Mouse (Mus musculus): ENCODE data around the gene Pafah2.
"Not testable (repeated sequence)": the region's sequence is repeated elsewhere in the genome, so short reads cannot be mapped to it uniquely, and the experiment has no call there.

The Pafah2 gene

DNA sequence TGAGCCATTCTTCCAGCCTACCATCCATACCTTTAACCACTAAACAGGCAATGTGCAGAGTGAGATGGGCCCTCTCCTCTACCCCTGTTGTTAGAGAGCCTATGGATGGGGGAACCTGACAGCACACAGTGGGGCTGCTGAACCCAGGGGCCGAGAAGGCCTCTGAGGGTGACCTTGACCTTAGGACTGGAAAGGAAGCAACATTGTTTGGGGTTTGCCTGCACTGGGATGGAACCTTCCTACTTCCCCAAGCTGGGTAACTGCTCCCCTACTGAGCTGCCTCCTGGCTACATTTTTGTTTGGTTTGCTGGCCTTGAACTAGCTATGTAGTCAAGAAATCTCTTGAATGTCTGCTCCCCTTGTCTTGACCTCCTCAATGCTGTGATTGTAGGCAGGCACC, 21.8 kb upstream of the Pafah2 start:
- DNase-seq, result no peak

DNA sequence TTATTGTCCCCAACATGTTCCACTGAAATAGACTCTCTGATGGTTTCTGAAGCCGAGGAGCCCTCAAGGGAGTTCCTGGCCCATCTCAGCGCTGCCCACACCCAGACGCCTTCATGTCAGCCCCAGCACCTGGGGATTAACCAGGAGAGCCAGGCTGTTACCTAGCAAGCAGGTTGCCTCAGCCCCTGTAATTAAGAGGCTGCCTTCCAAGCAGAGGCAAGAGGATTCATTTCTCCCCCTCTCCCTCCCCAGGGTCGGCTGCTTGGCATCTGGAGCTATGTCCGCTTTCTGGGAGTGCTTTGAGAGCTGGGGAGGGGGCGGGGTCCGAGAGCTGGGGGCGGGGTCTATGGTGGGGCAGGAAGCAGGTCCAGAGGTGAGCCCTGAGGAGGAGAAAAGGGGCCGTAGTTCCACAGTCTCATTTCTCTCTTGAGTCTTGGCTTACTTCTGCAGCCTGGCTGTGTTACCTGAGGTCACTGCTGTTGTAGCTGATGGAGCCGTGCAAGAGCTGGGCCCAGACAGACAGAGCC, 18.0 kb upstream of the Pafah2 start:
- DNase-seq, result no peak

DNA sequence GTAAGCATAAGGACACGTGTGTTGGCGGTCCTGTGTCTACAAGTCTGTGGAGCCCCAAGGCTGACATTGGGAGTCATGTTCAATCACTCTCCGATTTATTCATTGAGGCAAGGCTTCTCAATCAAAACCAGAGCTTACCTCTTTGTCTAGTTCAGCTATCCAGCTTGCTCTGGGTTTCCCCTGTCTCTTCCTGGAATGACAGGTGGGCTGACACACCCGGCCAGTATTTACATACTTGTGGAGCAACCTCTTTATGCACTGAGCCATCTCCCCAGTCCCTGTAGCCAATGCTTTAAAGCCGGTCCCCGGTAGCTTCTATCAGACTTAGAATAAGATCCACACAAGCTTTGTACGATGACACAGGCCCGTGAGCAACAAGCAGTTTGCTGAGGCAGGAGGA, 16.6 kb upstream of the Pafah2 start:
- DNase-seq, result no peak

DNA sequence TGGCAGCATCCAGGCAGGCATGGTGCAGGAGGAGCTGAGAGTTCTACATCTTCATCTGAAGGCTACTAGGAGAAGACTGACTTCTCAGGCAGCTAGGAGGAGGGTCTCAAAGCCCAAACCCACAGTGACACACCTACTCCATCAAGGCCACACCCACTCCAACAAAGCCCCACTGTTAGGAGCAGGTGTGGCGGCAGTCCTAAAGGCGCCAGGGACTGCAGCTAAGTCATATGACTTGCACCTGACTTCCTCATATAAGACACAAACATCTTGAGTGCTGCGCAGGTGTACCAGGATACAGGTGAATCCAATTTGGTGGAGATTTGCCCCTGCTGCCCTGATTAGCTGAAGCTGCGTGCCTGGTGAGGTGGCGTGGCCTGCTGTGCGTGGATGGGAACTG, 12.4 kb upstream of the Pafah2 start, which contains the start of gene Extl1:
Extl1 (minus strand) TSS at position 101 of the 400 bp plus-strand sequence.
- not testable (repeated sequence) for DNase-seq

DNA sequence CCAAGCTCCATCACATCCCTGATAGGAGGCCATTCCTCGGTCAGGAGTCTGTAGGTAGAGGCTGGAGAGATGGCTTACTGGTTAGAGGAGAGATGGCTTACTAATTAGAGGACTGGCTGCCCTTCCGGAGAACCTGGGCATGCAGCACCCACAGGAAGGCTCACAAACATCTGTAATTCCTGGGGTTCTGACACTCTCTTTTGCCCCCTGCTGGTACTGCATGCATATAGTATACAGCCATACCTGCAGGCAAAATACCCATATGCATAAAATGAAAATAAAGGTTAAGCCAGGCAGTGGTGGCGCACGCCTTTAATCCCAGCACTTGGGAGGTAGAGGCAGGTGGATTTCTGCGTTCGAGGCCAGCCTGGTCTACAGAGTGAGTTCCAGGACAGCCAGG, 8.9 kb upstream of the Pafah2 start:
- peak; percentile 37 for DNase-seq

DNA sequence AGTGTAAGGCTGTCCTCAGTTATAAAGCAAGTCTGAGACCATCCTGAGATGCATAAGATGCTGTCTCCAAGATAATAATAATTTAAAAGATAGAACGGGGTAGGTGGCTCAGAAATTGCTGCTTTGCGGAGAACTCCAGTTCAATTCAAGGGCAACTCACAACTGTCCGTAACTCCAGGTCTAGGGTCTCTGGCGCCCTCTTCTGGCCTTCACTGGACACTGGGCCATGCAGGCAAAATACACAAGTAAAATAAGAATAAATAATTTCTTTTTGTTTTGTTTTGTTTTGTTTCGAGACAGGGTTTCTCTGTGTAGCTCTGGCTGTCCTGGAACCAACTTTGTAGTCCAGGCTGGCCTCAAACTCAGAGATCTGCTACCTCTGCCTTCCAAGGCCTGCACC, 7.7 kb upstream of the Pafah2 start:
- peak; percentile 75 for DNase-seq

DNA sequence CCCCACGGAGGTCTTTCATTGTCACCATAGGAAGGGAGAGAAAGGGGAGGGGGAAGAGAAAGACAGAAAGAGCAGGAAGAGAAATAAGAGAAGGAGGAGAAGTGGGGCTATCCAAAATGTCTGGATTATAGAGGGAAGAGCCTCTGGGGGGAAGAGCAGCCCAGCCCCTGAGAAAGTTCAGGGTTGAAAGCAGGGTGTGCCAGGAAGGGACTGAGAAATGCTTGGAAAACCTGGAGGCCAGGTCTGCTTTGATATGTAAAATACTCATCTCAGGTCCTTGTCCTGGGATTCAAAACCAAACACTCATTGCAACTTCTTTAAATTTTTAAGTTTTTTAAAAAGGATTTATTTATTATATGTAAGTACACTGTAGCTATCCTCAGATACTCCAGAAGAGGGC, 4.5 kb upstream of the Pafah2 start:
- DNase-seq, result no peak

DNA sequence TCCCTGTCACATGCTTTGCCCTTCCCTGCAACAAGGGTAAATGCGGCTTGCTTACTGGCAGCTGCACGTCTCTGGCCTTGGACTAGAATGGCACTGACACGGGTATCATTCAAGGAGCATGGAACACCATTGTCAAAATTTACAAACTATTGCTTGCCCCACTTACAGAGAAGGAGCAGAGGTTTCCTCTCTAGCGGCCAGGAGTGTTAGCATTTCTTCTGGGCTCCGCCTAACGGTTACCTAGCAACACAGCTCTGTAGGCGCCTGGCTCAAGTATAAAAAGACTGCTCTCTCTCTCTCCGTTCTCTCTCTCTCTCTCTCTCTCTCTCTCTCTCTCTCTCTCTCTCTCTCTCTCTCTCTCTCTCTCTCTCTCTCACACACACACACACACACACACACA, 3.5 kb upstream of the Pafah2 start:
- peak; percentile 72 for DNase-seq

DNA sequence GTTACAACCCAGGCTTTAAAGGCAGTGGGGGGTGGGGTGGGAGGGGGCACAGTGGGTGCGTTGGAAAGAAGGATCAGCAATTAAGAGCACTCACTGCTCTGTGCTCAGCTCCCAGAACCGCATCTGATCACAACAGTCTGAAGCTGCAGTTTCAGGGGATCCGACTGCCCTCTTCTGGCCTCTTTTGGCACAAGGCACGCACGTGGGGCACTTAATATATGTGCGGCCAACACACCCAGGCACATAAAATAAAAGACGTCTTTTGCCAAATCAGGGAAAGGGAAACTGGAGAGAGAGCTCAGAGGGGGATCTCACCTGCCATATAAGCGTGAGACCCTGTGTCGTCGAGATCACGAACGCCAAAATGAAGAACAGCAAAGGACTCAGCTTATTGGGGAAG, 3.1 kb upstream of the Pafah2 start:
- DNase-seq, result peak; percentile 56

DNA sequence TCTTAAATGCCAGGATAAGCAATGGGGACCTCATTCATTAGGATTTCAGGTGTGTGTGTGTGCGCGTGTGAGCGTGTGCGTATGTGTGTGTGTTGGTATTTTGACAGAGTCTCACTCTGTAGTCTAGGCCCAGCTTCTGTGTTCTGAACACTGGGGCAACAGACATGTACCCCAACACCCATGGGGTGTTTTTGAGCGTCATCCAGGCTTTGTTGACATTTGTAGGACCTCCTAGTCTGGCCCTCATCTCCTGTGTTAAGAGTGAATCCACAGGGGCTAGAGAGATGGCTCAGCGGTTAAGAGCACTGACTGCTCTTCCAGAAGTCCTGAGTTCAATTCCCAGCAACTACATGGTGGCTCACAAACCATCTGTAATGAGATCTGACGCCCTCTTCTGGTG, 978 bp upstream of the Pafah2 start:
- DNase-seq, result no peak

DNA sequence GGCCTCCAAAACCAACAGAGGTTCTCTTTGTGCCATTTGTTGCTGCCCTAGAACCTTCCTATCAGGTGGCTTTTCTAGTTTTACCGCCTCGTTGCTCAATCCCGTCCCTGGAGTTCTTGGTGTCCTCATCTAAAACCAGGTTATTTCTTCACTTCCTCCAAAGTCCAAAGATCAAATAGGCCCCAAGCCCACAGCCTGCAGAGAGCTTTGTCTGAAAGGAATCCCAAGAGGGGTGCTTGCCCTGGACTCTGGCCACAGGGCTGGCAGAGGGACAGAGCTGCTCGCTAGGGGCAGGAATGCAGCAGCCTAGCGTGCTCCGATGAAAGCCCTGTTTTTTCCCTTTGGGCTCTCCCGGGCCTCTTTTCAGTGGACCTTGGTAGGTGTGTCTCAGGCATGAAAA, 1.0 kb downstream of the Pafah2 start:
- no peak for DNase-seq

DNA sequence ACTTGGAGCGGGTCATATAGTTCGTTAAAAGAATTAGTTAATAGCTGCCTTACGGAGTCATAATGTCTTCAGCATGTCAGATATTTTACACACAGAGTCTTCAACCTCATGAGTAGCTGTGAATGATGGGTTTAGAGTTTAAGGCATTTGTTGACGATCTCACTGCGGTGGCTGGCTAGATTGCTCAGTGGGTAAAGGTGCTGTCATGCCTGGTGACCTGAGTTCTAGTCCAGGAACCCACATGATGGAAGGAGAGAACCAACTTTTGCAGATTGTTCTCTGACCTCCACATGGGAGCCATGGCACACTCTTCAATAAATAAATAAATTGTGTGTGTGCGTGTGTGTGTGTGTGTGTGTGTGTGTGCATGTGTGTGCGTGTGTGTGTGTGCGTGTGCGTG, 1.6 kb downstream of the Pafah2 start:
- DNase-seq, result no peak

DNA sequence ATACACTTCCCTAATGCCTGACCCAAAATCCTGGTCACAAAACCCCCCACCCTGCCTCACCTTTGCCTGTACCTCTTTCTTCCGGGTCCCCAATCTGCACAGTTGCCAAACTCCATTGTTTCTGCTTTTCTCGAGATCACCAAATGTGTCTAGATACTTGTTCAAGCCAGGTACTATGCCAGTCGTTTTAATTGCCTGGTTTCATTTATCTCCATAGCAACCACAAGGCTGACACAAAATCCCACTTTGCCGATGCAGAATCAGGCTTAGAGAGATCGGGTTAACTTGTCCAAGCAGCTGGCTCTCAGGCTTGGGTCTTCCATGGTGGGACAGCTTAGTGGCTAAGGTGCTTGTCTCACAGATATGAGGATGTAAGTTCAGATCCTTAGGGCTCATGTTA, 4.1 kb downstream of the Pafah2 start:
- peak; percentile 59 for DNase-seq

DNA sequence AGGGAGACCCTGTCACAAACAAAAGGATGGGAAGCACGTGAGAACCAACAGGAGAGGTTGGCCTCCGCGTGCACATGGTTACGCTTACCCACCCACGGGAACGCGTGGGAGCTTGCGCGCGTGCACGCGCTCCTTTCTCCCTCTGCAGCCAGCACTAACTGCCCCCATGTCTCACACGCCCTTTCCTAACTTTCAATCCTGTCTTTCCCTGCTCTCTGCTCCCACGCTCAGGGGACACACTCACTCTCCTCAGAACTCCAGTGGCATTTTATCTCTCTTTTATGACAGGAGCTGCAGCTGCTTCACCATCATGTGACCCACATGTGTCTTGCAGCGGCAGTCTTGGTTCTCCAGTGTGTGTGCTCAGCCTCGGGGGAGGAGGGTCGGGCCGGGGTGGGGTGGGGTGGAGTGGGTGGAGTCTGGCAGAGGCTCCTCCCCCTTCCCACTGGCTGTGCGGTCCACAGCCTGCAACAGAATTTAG, 5.1 kb downstream of the Pafah2 start:
- DNase-seq, result peak; percentile 85

DNA sequence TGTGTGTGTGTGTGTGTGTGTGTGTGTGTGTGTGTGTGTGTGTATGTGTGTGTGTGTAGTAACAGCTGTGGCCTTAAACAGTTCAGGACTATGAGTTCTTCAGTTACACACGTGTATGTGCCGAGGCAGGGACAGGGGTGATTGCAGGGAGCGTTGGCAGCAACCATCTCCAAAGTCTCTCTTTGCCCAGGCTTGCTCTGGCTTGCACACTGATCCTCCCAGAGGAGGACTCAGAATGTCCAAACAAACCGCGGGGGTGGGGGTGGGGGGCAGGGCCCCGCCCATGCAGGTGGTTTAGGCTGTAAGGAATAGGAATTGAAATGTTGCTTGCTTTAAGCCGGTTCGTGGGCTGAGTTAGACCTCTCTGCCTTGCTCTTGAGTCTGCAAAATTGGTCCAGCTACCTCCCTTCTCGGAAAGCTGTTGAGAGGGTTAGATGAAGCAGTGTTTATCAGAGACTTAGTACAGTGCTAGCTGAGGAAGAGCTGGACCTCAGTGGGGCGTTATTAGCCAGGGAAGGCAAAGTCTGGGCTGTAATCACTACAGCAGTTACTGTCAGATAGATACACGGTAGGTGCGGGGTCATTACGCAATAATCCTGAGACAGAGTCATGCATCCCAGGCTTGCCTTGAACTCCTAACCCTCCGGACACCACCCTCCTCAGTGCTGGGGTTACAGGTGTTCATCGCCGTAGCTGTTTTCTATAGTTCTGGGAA, 5.9 kb downstream of the Pafah2 start:
- no peak for DNase-seq

DNA sequence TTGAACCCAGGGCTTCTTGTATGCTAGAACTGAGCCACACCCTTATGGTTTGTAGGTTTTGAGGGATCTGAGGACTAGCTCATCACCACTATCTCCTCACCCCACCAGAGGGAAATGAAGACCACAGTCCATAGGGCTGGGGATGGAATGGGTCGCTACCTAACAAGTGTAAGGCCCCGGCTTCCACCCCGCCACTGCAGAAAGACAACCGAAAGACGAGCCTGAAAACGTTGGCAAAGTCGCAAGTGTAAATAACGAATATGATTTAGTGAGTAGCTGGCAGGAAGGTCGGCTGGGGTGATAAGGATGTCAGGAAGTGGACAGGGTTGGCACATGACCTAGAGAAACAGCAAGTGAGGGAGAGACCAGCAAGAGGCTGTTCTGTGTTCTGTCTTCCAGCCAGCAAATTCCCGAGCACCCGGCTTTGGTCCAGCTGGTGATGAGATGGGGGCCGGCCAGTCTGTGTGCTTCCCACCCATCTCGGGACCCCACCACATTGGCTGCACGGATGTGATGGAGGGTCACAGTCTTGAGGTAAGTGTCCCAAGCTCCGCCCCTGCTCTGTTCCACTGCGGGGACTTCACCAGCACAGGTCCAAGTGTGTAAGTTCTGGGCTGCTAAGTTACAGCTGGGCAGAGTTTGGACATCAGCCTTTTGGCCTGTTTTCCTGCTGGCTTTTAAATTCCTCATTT, 6.6 kb downstream of the Pafah2 start:
- no peak for DNase-seq

DNA sequence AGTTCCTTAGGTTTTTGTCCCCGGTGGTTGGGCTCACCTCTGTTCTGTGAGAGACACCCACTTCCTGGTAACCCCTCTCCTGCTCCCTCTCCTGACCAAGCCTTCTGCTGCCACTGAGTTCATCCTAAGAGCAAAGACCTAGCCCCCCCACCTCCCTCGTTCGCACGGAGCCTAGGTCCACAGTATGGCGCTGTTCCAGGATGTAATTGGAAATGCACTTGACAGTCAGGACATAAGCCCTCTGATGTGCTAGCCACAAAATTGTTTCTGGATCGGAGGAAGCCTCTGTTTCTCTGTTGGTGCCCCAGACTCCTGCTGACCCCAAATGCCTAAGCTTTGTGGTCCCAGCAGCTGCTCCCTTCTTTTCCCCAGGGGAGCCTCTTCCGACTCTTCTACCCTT, 7.6 kb downstream of the Pafah2 start:
- DNase-seq, result no peak

DNA sequence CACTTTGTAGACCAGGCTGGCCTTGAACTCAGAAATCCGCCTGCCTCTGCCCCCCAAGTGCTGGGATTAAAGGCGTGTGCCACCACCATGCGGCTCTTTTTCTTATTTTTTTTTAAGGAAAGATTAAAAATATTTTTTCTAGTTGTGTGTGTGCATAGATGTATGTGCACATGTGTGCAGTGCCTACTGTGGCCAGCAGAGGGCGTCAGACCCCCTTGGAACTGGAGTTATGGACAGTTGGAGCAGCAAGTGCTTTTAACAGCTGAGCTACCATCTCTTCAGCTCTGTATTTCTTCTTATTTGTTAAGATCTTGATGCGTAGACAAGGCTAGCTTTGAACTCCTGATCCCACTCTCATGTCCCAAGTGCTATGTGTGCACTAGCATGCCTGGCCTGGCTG, 13.2 kb downstream of the Pafah2 start:
- no peak for DNase-seq

DNA sequence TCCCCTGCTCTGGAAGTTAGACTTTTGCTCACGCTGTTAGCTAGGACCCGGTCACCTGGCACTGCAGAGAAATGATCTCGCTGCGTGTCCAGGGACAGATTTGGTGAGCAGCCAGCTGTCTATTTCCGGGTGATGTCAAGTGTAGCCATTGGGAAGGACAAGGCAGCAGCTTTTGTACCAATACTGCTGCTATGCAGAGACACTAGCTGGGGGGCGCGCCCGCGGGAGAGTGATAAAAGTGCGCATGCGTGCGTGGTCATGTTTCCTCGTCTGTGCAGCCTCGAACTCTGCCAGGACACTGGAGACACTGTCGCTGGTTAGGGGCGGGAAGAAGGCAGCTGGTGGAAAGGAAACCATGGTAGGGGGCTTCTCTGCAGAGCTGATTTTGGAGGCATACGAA, 20.1 kb downstream of the Pafah2 start:
- DNase-seq, result no peak

DNA sequence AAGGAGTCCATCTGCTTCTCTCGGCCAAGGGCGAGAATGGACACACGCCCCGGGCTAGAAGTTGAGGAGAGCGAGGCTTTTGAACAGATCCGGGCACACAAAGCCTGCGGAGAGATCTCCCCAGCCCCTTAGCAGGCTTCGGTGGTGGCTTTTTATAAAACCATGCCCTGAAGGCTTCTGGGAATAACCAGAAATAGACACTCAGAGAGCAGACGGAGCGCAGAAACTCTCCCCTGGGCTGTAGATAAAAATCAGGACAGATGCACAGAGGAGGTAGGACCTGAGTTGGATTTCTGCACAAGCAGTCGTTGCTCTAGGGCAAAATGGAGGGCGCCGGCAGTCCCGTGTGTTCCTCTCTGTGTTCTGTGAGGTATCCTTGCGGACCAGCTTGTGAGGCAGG, 20.5 kb downstream of the Pafah2 start:
- DNase-seq, result peak; percentile 59

DNA sequence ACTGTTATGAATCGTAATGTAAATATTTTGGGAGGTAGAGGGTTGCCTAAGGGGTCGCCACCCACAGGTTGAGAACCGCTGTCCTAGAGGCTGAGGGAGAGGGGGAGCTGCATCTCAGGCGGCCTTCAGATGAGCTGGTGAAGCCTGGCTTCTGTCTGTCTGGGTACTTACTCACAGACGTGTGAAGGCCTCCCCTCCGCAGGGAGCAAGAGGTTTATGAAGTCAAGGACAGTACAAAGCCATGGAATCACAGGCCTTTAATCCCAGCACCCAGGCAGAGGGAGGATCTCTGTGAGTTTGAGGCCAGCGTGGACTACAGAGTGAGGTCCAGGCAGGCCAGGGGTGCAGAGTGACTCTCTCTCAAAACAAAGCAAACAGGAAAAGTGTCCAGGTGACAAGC, 21.0 kb downstream of the Pafah2 start:
- no peak for DNase-seq

DNA sequence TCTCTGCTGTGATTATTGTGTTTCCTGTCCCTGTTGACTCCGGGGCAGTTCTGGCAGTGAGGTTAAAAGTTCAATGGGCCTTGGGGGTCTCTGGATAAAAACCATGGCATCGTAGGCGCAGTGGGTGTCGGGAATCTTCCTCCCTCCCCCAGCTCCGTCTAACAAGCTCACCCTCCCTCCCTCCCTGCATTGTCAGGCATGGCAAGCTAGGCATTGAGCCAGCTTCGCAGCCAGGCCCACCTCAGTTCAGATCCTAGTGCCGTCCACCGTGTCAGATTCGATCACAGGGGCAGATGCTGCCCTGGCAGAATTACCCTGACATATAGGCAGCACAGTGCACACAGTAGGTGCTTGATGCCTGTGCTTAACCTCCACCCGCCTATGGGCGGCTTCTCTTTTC, 25.9 kb downstream of the Pafah2 start:
- DNase-seq, result no peak

DNA sequence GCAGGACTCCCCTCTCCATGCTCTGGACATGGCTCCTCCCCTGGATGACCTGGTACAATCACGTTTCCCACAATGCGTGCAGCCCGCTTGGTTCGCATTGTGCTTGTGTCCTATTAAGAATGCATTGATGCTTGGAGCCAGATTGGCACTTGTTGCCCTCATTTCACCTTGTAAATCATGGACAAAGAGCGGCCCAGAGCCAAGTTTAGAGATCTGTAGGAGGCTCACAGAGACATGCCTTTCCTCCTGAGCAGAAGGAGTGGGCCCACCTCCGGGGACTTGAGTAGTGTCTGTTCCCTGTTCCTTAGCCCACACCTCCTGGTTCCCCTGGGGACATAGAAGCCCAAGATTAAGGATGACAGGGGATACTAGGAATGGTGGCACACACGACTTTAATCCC, 27.8 kb downstream of the Pafah2 start:
- DNase-seq, result no peak

DNA sequence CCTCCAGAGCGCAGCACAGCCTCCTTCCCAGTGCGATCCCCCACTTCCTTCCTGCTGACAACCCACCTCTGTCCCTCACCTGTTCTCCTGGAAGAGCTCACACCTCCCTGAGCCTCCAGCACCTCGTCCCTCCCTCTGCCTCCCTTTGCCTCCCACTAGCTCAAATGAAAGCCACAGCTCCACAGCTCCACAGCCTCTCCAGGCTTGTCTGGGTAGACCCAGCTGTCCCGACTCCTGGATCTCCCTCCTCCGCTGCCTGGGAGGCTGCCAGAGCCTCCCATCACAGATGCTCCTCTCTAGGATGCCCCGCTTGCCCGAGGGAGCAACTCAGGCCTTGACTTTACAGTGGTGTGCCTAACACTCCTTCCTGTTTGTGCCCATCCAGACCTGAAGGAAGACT, 29.0 kb downstream of the Pafah2 start:
- no peak for DNase-seq
